Mouse (Mus musculus) kidney, embryonic 14.5 days (tissue): ENCODE results near the gene Oscar. TPM values are rescaled to one million over a fixed set of nuclear protein-coding genes. Genes with fewer than 3 reads are reported as not detected.
A peak's percentile ranks its signal among the peaks of the same experiment; 100 is the strongest.

Experiments used
- ATAC-seq: fragments of 200-750 bp; cut with Nextera tagmentation; 2 replicates; pipeline ENCODE4 v1.8.0; 2017; ENCODE audit warnings: moderate number of reproducible peaks, mild to moderate bottlenecking, moderate TSS enrichment, moderate library complexity; ENCODE audit not compliant: low FRiP score, low TSS enrichment
- H3K27ac ChIP-seq: fragments of 300-500 bp; sonication (generic); 2 replicates; pipeline ENCODE4 v1.5.1; 2014; ENCODE audit warnings: low read depth, mild to moderate bottlenecking, low read length, moderate library complexity, mixed read lengths
- H3K27me3 ChIP-seq: fragments of 300-500 bp; sonication (generic); 2 replicates; pipeline ENCODE4 v1.6.1; 2014; ENCODE audit warnings: mild to moderate bottlenecking, low read length; ENCODE audit not compliant: control insufficient read depth, insufficient read depth
- H3K36me3 ChIP-seq: fragments of 300-500 bp; sonication (generic); 2 replicates; pipeline ENCODE4 v1.6.1; 2014; ENCODE audit warnings: low read length, mixed read lengths; ENCODE audit not compliant: control insufficient read depth, insufficient read depth
- H3K4me1 ChIP-seq: fragments of 300-500 bp; sonication (generic); 2 replicates; pipeline ENCODE4 v1.6.1; 2014; ENCODE audit warnings: low read length, mixed read lengths; ENCODE audit not compliant: control insufficient read depth, insufficient read depth
- H3K4me2 ChIP-seq: fragments of 300-500 bp; sonication (generic); replicated peaks from 2 replicates; pipeline ENCODE4 v1.6.1; 2014; ENCODE audit warnings: low read depth, mild to moderate bottlenecking, low read length
- H3K4me3 ChIP-seq: fragments of 300-500 bp; sonication (generic); 2 replicates; pipeline ENCODE4 v1.5.1; 2014; ENCODE audit warnings: mild to moderate bottlenecking, low read length
- H3K9ac ChIP-seq: fragments of 300-500 bp; sonication (generic); 2 replicates; pipeline ENCODE4 v1.6.1; 2014; ENCODE audit warnings: low read depth, mild to moderate bottlenecking, low read length, moderate library complexity
- H3K9me3 ChIP-seq: fragments of 300-500 bp; sonication (generic); 2 replicates; pipeline ENCODE4 v1.6.1; 2016; ENCODE audit warnings: low read length; ENCODE audit not compliant: control insufficient read depth
- WGBS: fragments of 180-500 bp; shearing (Covaris S2); extraction: QIAGEN DNeasy Blood & Tissue Kit; methylation state at CpG from one replicate; pipeline ENCODE4 v1.1.7; 2014; 5-methylcytosine and 5-hydroxymethylcytosine counted together
- polyA plus RNA-seq: library from polyadenylated mRNA; unstranded; fragments of >200 nt; fragmentation: Nextera tagmentation; extraction: Ambion mirVana; gene quantifications from 2 replicates; pipeline ENCODE4 v1.2.1, GENCODE M21; 2014

Oscar gene
- polyA plus RNA-seq, 1 experiment from 2014 or later, result 0.15 TPM

DNA sequence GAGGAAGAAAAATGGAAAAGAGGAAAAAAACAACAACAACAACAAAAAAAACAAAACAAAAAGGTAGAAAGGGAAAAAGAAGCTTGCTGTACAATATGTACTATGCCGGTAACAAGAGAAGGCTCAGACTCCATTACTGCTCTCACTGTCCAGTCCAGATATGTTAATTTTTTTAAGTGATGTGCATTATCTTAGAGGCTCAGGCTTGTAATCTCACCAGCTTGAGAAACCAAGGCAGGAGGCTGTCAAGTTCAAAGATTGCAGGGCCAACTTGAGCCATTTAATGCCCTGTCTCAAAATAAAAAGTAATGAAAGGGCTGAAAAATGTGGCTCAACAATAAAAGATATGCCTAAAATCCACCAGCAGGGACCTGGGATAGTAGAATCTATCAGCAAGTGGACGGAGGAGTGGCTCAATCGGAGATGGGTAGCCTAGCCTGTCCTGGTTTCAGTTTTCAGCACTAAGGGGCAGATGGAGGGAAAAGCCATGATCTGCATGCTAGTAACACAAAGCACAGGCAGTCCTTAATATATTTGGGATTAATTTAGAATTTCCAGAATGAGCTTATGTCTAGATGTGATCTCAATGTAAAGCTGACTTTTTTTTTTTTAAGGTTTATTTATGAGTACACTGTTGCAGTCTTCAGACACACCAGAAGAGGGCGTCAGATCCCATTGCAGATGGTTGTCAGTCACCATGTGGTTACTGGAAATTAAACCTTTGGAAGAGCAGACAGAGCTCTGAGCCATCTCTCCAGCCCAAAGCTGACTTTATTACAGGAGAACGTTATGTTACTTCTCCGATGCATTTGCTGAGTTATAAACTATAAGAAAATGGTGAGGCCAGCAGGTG is 658 bp upstream of the Oscar start:
- Histone ChIP-seq H3K4me2 (no peak overlapping the region; the same call in 1 of the 2 replicates), H3K9me3 (no peaks in the 10 kb centered on the region), H3K27ac (no peak overlapping the region), H3K27me3 (no peaks in the 10 kb centered on the region), H3K9ac (peak overlapping the region; percentile 85; the same call in 1 of the 2 replicates), H3K4me3 (peak overlapping the region; percentile 86; the same call in 1 of the 2 replicates), H3K4me1 (0 out of 2 replicates have a peak, but pooled peaks cover 5% of the 10 kb centered on the region), H3K36me3 (peaks cover 19% of the 10 kb centered on the region)
- ATAC-seq, result peak; percentile 32
- WGBS, result 34% methylated on average over 6 of the region's 6 CpGs

DNA sequence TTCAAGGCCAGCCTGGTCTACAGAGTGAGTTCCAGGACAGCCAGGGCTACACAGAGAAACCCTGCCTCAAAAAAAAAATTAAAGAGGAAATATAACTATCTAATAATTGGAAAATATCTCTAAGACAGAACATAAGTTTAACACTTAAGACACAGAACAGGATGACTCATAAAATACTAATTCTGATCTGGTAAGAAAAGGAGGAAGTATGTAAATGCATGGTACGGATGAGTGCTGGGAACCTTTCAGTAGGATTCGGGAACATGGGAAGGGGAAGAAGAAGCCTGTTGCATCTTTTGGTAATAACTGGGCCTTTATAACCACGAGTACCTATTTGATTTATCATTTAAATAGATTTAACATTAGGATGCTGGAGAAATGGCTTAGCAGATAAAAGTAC is 1.9 kb downstream of the Oscar start:
- Histone ChIP-seq H3K36me3 (no peaks in the 10 kb centered on the region), H3K4me1 (0 out of 2 replicates have a peak, but pooled peaks cover 5% of the 10 kb centered on the region), H3K27me3 (no peaks in the 10 kb centered on the region), H3K4me2 (no peak overlapping the region), H3K4me3 (no peak overlapping the region), H3K9me3 (no peaks in the 10 kb centered on the region), H3K27ac (no peak overlapping the region), H3K9ac (no peak overlapping the region)
- no peak for ATAC-seq
- WGBS, result 83% methylated on average over 3 of the region's 3 CpGs

DNA sequence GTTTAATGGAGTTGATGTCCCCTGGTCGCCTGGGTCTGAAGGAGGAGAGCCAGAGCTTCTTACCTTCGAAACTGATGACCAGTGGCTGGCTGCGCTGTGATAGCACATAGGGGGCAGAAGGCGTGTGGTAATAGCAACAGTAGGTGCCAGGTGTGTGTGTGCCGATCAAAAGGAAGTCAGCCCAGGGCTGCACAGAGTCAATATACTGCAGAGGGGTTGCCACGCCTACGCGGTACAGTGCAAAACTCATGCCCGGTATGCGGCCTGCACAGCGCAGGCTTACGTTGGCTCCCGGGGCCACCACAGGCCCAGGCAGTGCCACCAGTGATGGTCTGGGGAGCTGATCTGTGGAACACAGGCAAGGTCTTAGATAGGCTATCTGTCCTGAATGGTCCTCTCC is 5.0 kb downstream of the Oscar start:
- no peak; the same call in 1 of the 2 replicates for ATAC-seq
- Histone ChIP-seq H3K9ac (no peak overlapping the region), H3K27me3 (no peaks in the 10 kb centered on the region), H3K4me1 (no peaks in the 10 kb centered on the region), H3K27ac (no peak overlapping the region), H3K4me2 (no peak overlapping the region), H3K9me3 (no peaks in the 10 kb centered on the region), H3K36me3 (no peaks in the 10 kb centered on the region), H3K4me3 (no peak overlapping the region)
- WGBS, result 92% methylated on average over 13 of the region's 13 CpGs

DNA sequence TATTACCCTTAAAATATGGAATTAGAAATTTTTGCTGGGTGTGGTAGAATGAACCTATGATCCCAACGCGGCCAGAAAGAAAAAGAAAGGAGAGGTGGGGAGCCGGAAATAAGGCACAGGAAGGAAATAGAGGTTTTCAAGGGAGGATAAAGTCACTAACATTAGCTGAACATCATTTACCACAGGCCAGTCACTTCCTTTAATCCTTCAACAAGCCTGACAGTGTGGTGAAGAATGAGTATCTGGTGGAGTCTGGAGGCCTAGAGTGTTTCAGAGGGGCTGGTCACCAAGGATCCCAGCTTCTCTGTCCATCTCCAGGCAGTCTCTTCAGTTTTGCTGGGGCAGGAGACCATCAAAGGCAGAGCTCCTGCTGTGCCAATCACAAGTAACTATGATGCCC is 5.5 kb downstream of the Oscar start:
- 90% methylated on average over 3 of the region's 3 CpGs for WGBS
- Histone ChIP-seq H3K4me2 (no peak overlapping the region), H3K9ac (no peak overlapping the region), H3K4me1 (no peaks in the 10 kb centered on the region), H3K4me3 (no peak overlapping the region), H3K9me3 (no peaks in the 10 kb centered on the region), H3K27ac (no peak overlapping the region), H3K36me3 (no peaks in the 10 kb centered on the region), H3K27me3 (no peaks in the 10 kb centered on the region)
- ATAC-seq, result no peak

DNA sequence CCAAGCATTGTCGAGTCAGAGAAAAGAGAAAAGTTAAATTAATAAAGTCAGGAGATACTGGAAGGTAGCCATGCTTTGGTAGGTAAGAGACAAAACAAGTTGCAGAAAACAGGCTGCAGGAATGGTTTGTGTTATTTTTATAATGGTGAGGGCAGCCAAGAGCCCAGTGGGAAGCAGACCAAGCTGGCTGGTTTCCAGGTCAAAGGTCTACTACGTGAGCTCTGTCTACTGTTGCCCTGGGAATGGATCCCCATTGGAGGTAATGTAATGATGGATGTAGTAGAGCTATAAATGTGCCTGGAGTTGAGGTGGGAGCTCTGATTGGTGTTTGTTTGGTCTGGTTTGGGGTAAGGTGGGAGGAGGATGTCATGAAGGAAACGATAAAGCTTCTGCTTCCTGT is 6.9 kb downstream of the Oscar start:
- WGBS, result 32% methylated on average over 3 of the region's 3 CpGs
- ATAC-seq, result peak; percentile 65; the same call in 1 of the 2 replicates

DNA sequence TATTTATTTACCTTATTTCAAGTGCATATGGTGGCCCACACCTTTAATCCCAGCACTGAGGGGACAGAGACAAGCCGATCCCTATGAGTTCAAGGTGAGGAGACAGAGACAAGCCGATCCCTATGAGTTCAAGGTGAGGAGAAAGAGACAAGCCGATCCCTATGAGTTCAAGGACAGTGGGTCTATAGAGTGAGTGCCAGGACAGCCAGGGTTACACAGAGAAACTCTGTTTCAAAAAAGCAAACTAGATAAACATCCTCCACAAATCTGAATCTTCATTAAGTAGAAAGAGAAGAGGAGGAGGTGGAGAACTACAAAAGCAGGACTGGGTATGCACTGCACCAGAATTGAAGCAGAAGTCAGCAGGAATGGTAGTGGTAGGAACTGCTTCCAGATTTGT is 7.3 kb downstream of the Oscar start:
- no peaks in the 10 kb centered on the region for H3K9me3 ChIP-seq
- H3K27me3 ChIP-seq, result no peaks in the 10 kb centered on the region
- no peak for ATAC-seq
- no peak overlapping the region for H3K27ac ChIP-seq
- no peaks in the 10 kb centered on the region for H3K36me3 ChIP-seq
- no peak overlapping the region for H3K4me2 ChIP-seq
- no peak overlapping the region for H3K4me3 ChIP-seq
- H3K9ac ChIP-seq, result no peak overlapping the region
- H3K4me1 ChIP-seq, result no peaks in the 10 kb centered on the region
- WGBS, result 88% methylated on average over 3 of the region's 3 CpGs

More for the DNA sequence above, 6.9 kb downstream of the Oscar start:
- Histone ChIP-seq H3K4me2 (no peak overlapping the region), H3K9ac (no peak overlapping the region), H3K27me3 (no peaks in the 10 kb centered on the region), H3K27ac (no peak overlapping the region), H3K36me3 (no peaks in the 10 kb centered on the region), H3K4me1 (no peaks in the 10 kb centered on the region), H3K4me3 (no peak overlapping the region), H3K9me3 (no peaks in the 10 kb centered on the region)

DNA sequence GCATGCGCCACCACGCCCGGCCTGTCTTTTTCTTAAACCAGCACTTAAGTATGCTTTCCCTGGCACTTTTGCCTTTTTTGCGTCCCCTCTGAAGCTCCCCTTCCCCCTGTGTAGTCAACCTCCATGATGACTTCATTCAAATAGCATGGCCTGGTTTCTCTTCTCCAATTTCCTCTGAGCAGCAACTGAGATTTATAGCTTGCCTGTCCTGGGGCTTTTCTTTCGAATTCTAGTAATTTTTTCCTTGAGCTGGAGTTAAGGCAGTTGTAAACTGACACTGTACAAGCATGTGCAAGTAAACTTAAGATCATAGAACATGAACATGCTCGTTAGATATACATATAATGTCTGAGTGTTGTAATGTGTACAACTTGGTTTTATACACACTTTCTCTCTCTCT is 8.6 kb downstream of the Oscar start:
- no peak overlapping the region for H3K4me3 ChIP-seq
- no peak overlapping the region for H3K27ac ChIP-seq
- H3K36me3 ChIP-seq, result no peaks in the 10 kb centered on the region
- no peaks in the 10 kb centered on the region for H3K4me1 ChIP-seq
- H3K9ac ChIP-seq, result no peak overlapping the region
- 62% methylated on average over 6 of the region's 6 CpGs for WGBS
- H3K27me3 ChIP-seq, result no peaks in the 10 kb centered on the region
- no peaks in the 10 kb centered on the region for H3K9me3 ChIP-seq
- H3K4me2 ChIP-seq, result no peak overlapping the region
- ATAC-seq, result no peak

DNA sequence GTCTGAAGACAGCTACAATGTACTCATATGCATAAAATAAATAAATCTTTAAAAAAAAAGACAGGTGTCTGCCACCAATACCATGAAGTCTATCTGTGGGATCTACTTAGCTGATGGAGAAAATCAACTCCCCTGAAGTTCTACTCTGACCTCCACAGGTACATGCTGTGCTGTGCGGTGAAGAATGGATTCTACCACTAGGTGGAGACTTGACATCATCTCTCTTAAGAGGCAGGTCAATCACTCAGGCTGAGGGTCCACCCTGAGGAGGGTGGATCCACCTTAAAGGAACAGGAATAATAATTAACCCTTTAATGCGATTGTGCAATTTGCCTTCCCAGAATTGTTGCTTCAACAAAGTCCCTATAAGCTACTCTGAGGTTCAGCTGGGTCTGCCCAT is 9.2 kb downstream of the Oscar start:
- H3K4me3 ChIP-seq, result no peak overlapping the region
- WGBS, result 29% methylated on average over 2 of the region's 2 CpGs
- no peaks in the 10 kb centered on the region for H3K36me3 ChIP-seq
- no peaks in the 10 kb centered on the region for H3K27me3 ChIP-seq
- H3K4me2 ChIP-seq, result no peak overlapping the region
- no peak overlapping the region for H3K9ac ChIP-seq
- H3K4me1 ChIP-seq, result no peaks in the 10 kb centered on the region
- no peaks in the 10 kb centered on the region for H3K9me3 ChIP-seq
- H3K27ac ChIP-seq, result no peak overlapping the region
- ATAC-seq, result peak; percentile 62

DNA sequence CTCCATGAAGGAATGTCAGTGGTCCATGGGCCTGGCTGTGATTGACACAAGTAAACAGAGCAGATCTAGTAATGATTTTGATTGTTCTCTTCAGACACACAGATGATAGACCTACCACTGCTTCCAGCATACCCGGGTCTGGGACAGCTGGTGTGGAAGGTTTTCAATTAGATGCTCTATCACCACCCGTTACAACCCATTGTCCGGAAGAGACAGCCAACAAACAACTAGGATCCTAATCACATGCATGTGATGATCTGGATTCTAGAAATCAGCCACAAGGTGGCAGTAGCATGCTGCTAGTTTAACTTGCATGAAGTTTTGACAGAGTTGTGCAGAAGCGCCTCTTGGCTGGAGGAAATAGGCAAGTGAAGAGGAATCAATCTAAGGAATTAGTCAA is 14.8 kb downstream of the Oscar start:
- ATAC-seq, result peak; percentile 21; the same call in 1 of the 2 replicates
- WGBS, result 7% methylated on average over 4 of the region's 4 CpGs

More for the DNA sequence above, 14.8 kb downstream of the Oscar start:
- no peak overlapping the region for H3K4me2 ChIP-seq
- H3K4me3 ChIP-seq, result no peak overlapping the region
- H3K36me3 ChIP-seq, result no peaks in the 10 kb centered on the region
- H3K27ac ChIP-seq, result no peak overlapping the region
- no peaks in the 10 kb centered on the region for H3K9me3 ChIP-seq
- H3K4me1 ChIP-seq, result no peaks in the 10 kb centered on the region
- H3K9ac ChIP-seq, result no peak overlapping the region
- no peaks in the 10 kb centered on the region for H3K27me3 ChIP-seq
